Mouse (Mus musculus) stomach, embryonic 15.5 days (tissue): ENCODE results near the gene Nup210. TPM values are rescaled to one million over a fixed set of nuclear protein-coding genes. Genes with fewer than 3 reads are reported as not detected.

Experiments
- ATAC-seq: fragments of 200-750 bp; cut with Nextera tagmentation; 2 replicates; pipeline ENCODE4 v1.8.0; 2017; ENCODE audit warnings: low read depth, moderate number of reproducible peaks, moderate TSS enrichment; ENCODE audit not compliant: insufficient read depth, low FRiP score
- H3K27ac ChIP-seq: fragments of 300-500 bp; sonication (generic); 2 replicates; pipeline ENCODE4 v1.5.1; 2015; ENCODE audit warnings: mild to moderate bottlenecking, inconsistent platforms
- H3K27me3 ChIP-seq: fragments of 300-500 bp; sonication (generic); replicated peaks from 2 replicates; pipeline ENCODE4 v1.6.1; 2015; ENCODE audit warnings: inconsistent platforms
- H3K36me3 ChIP-seq: fragments of 300-500 bp; sonication (generic); 2 replicates; pipeline ENCODE4 v1.6.1; 2015; ENCODE audit warnings: inconsistent platforms
- H3K4me1 ChIP-seq: fragments of 300-500 bp; sonication (generic); 2 replicates; pipeline ENCODE4 v1.6.1; 2015; ENCODE audit warnings: inconsistent platforms
- H3K4me2 ChIP-seq: fragments of 300-500 bp; sonication (generic); 2 replicates; pipeline ENCODE4 v1.6.1; 2015; ENCODE audit warnings: mild to moderate bottlenecking, inconsistent platforms
- H3K4me3 ChIP-seq: fragments of 300-500 bp; sonication (generic); replicated peaks from 2 replicates; pipeline ENCODE4 v1.5.1; 2015; ENCODE audit warnings: inconsistent platforms
- H3K9ac ChIP-seq: fragments of 300-500 bp; sonication (generic); 2 replicates; pipeline ENCODE4 v1.6.1; 2015; ENCODE audit warnings: inconsistent platforms
- H3K9me3 ChIP-seq: fragments of 300-500 bp; sonication (generic); 2 replicates; pipeline ENCODE4 v1.6.1; 2016; ENCODE audit warnings: inconsistent platforms
- WGBS: fragments of 180-500 bp; shearing (Covaris S2); methylation state at CpG from one replicate; pipeline ENCODE4 v1.1.7; 2015; 5-methylcytosine and 5-hydroxymethylcytosine counted together
- polyA plus RNA-seq: library from polyadenylated mRNA; unstranded; fragments of >200 nt; fragmentation: Nextera tagmentation; extraction: Ambion mirVana; gene quantifications from 2 replicates; pipeline ENCODE4 v1.2.1, GENCODE M21; 2015

The Nup210 gene
- polyA plus RNA-seq, 1 experiment from 2014 or later, result 14.3 TPM

- 0 out of 2 replicates have a peak, but pooled peaks cover 2% of the 10 kb centered on the region for H3K36me3 ChIP-seq
- peak overlapping the region; percentile 58 for H3K4me3 ChIP-seq
- peaks cover 21% of the 10 kb centered on the region for H3K4me1 ChIP-seq
- 19% methylated on average over 4 of the region's 4 CpGs for WGBS
- no peak; the same call in 1 of the 2 replicates for ATAC-seq
- H3K4me2 ChIP-seq, result peak overlapping the region; percentile 83
- no peak overlapping the region for H3K27ac ChIP-seq
- no peaks in the 10 kb centered on the region for H3K27me3 ChIP-seq
- H3K9me3 ChIP-seq, result no peaks in the 10 kb centered on the region
- no peak overlapping the region for H3K9ac ChIP-seq
Observed at GRCm38 (mm10) chr6:91156062-91156461, 39.4 kb upstream of the Nup210 start.

GRCm38 (mm10) chr6:91155286-91155685 lies 38.7 kb upstream of the Nup210 start:
- Histone ChIP-seq H3K4me2 (no peak overlapping the region), H3K4me3 (no peak overlapping the region), H3K27ac (no peak overlapping the region), H3K4me1 (peaks cover 19% of the 10 kb centered on the region), H3K36me3 (0 out of 2 replicates have a peak, but pooled peaks cover 2% of the 10 kb centered on the region), H3K27me3 (no peaks in the 10 kb centered on the region), H3K9ac (no peak overlapping the region), H3K9me3 (no peaks in the 10 kb centered on the region)
- ATAC-seq, result no peak
- 61% methylated on average over 3 of the region's 3 CpGs for WGBS

GRCm38 (mm10) chr6:91154685-91155084 lies 38.1 kb upstream of the Nup210 start:
- Histone ChIP-seq H3K9ac (no peak overlapping the region), H3K27ac (no peak overlapping the region), H3K4me3 (no peak overlapping the region), H3K27me3 (no peaks in the 10 kb centered on the region), H3K36me3 (0 out of 2 replicates have a peak, but pooled peaks cover 2% of the 10 kb centered on the region), H3K4me1 (peaks cover 19% of the 10 kb centered on the region), H3K4me2 (no peak overlapping the region), H3K9me3 (no peaks in the 10 kb centered on the region)
- WGBS, result 41% methylated on average over 4 of the region's 4 CpGs
- no peak for ATAC-seq

- Histone ChIP-seq H3K4me1 (peaks cover 19% of the 10 kb centered on the region), H3K9me3 (no peaks in the 10 kb centered on the region), H3K27me3 (no peaks in the 10 kb centered on the region), H3K36me3 (no peaks in the 10 kb centered on the region), H3K4me3 (peak overlapping the region; percentile 23; the same call in 1 of the 2 replicates), H3K9ac (no peak overlapping the region), H3K27ac (no peak overlapping the region), H3K4me2 (peak overlapping the region; percentile 47)
- WGBS, result 5% methylated on average over 10 of the region's 10 CpGs
- ATAC-seq, result no peak
Observed at GRCm38 (mm10) chr6:91153549-91154064, 37.0 kb upstream of the Nup210 start.

- Histone ChIP-seq H3K27me3 (no peaks in the 10 kb centered on the region), H3K4me3 (0 out of 2 replicates have a peak overlapping the region, but pooled peaks have one; percentile 23), H3K9ac (no peak overlapping the region), H3K4me1 (peaks cover 19% of the 10 kb centered on the region), H3K27ac (no peak overlapping the region), H3K36me3 (no peaks in the 10 kb centered on the region), H3K9me3 (no peaks in the 10 kb centered on the region), H3K4me2 (no peak overlapping the region)
- 35% methylated on average over 7 of the region's 7 CpGs for WGBS
- ATAC-seq, result no peak
Observed at GRCm38 (mm10) chr6:91152892-91153548, 36.4 kb upstream of the Nup210 start.

GRCm38 (mm10) chr6:91147152-91147770 lies 30.6 kb upstream of the Nup210 start:
- Histone ChIP-seq H3K27ac (no peak overlapping the region), H3K9ac (no peak overlapping the region)

GRCm38 (mm10) chr6:91146443-91147151 lies 30.0 kb upstream of the Nup210 start:
- Histone ChIP-seq H3K4me1 (no peaks in the 10 kb centered on the region), H3K36me3 (no peaks in the 10 kb centered on the region), H3K9ac (no peak overlapping the region), H3K4me3 (no peak overlapping the region), H3K4me2 (no peak overlapping the region), H3K27ac (no peak overlapping the region), H3K27me3 (no peaks in the 10 kb centered on the region), H3K9me3 (no peaks in the 10 kb centered on the region)
- WGBS, result 47% methylated on average over 5 of the region's 5 CpGs
- ATAC-seq, result no peak

More at GRCm38 (mm10) chr6:91147152-91147770, 30.6 kb upstream of the Nup210 start:
- no peak overlapping the region for H3K4me3 ChIP-seq
- no peaks in the 10 kb centered on the region for H3K27me3 ChIP-seq
- no peaks in the 10 kb centered on the region for H3K4me1 ChIP-seq
- no peaks in the 10 kb centered on the region for H3K36me3 ChIP-seq
- no peak overlapping the region for H3K4me2 ChIP-seq
- no peaks in the 10 kb centered on the region for H3K9me3 ChIP-seq
- no peak for ATAC-seq
- WGBS, result 76% methylated on average over 2 of the region's 2 CpGs

GRCm38 (mm10) chr6:91145572-91145971 lies 28.9 kb upstream of the Nup210 start:
- no peak overlapping the region for H3K9ac ChIP-seq
- WGBS, result 74% methylated on average over 5 of the region's 5 CpGs
- no peak overlapping the region for H3K4me3 ChIP-seq
- H3K27me3 ChIP-seq, result no peaks in the 10 kb centered on the region
- H3K4me2 ChIP-seq, result no peak overlapping the region
- H3K9me3 ChIP-seq, result no peaks in the 10 kb centered on the region
- H3K4me1 ChIP-seq, result no peaks in the 10 kb centered on the region
- no peak overlapping the region for H3K27ac ChIP-seq
- H3K36me3 ChIP-seq, result no peaks in the 10 kb centered on the region
- no peak for ATAC-seq

- no peak for ATAC-seq
- no peak overlapping the region for H3K4me3 ChIP-seq
- H3K4me2 ChIP-seq, result no peak overlapping the region
- no peaks in the 10 kb centered on the region for H3K4me1 ChIP-seq
- no peaks in the 10 kb centered on the region for H3K27me3 ChIP-seq
- H3K9ac ChIP-seq, result no peak overlapping the region
- no peak overlapping the region for H3K27ac ChIP-seq
- no peaks in the 10 kb centered on the region for H3K9me3 ChIP-seq
- H3K36me3 ChIP-seq, result no peaks in the 10 kb centered on the region
- 70% methylated on average over 3 of the region's 3 CpGs for WGBS
Observed at GRCm38 (mm10) chr6:91145056-91145455, 28.4 kb upstream of the Nup210 start.

GRCm38 (mm10) chr6:91139846-91140245 lies 23.2 kb upstream of the Nup210 start:
- no peaks in the 10 kb centered on the region for H3K9me3 ChIP-seq
- no peak overlapping the region for H3K27ac ChIP-seq
- peak; percentile 50; the same call in 1 of the 2 replicates for ATAC-seq
- 26% methylated on average over 4 of the region's 4 CpGs for WGBS
- no peaks in the 10 kb centered on the region for H3K4me1 ChIP-seq
- no peak overlapping the region for H3K4me2 ChIP-seq
- H3K9ac ChIP-seq, result no peak overlapping the region
- H3K4me3 ChIP-seq, result no peak overlapping the region
- no peaks in the 10 kb centered on the region for H3K36me3 ChIP-seq
- H3K27me3 ChIP-seq, result no peaks in the 10 kb centered on the region

- no peak overlapping the region for H3K27ac ChIP-seq
- no peak overlapping the region for H3K4me2 ChIP-seq
- H3K36me3 ChIP-seq, result no peaks in the 10 kb centered on the region
- no peak overlapping the region for H3K9ac ChIP-seq
- H3K27me3 ChIP-seq, result no peaks in the 10 kb centered on the region
- no peaks in the 10 kb centered on the region for H3K9me3 ChIP-seq
- H3K4me1 ChIP-seq, result no peaks in the 10 kb centered on the region
- ATAC-seq, result no peak
- WGBS, result 71% methylated on average over 10 of the region's 10 CpGs
- H3K4me3 ChIP-seq, result no peak overlapping the region
Observed at GRCm38 (mm10) chr6:91137343-91137956, 20.8 kb upstream of the Nup210 start.
